ENCODE assay signal across 8 mouse cellular contexts in genomic region chr2:118779065-118779464, GRCm38 (mm10). TPM values are rescaled to one million over a fixed set of nuclear protein-coding genes. Genes with fewer than 3 reads are reported as not detected.
A peak's percentile ranks its signal among the peaks of the same experiment; 100 is the strongest.
DNase-seq lines count a peak whose midpoint lies in the region; ATAC-seq and TF ChIP-seq lines count a peak whose summit lies in the region.

No protein-coding gene starts in this region.

- peak; percentile 5 for DNase-seq in gastrocnemius, postnatal 25 days
- DNase-seq in gastrocnemius, adult 8-10 months (ENCODE audit: low spot score in 2 of 2), result no peak
- DNase-seq in forebrain, embryonic 10.5 days (ENCODE audit: extremely low spot score, low spot score), result no peak
- DNase-seq in thymus, postnatal 4 days, result no peak
- no peak for DNase-seq in urinary bladder, postnatal 25 days (ENCODE audit: low spot score)
- no peak for DNase-seq in urinary bladder, adult 2 months (ENCODE audit: low spot score)

- H3K4me1 ChIP-seq in ES-Bruce4 (ENCODE audit: control insufficient read depth, insufficient read depth, low read length), result peaks cover 2% of the 10 kb centered on the region
- H3K4me1 ChIP-seq in forebrain, embryonic 10.5 days, result peaks cover 16% of the 10 kb centered on the region
- peaks cover 18% of the 10 kb centered on the region for H3K4me1 ChIP-seq in liver, embryonic 15.5 days (replicated peaks)

- H3K9me3 ChIP-seq in ES-Bruce4 (replicated peaks; ENCODE audit: control insufficient read depth, insufficient read depth, low read length, poor library complexity, severe bottlenecking), result no peaks in the 10 kb centered on the region
- no peaks in the 10 kb centered on the region for H3K9me3 ChIP-seq in forebrain, embryonic 10.5 days
- H3K9me3 ChIP-seq in liver, embryonic 15.5 days (replicated peaks), result no peaks in the 10 kb centered on the region

- TF ChIP-seq EP300 in ES-Bruce4 (IDR thresholded peaks at IDR 0.05; ENCODE audit: insufficient read depth, low read depth, low read length), result no peak

- no peaks in the 10 kb centered on the region for H3K36me3 ChIP-seq in ES-Bruce4 (ENCODE audit: control insufficient read depth, insufficient read depth, low read length, poor library complexity, severe bottlenecking)
- no peaks in the 10 kb centered on the region for H3K36me3 ChIP-seq in forebrain, embryonic 10.5 days (replicated peaks)
- no peaks in the 10 kb centered on the region for H3K36me3 ChIP-seq in liver, embryonic 15.5 days (replicated peaks)

- H3K9ac ChIP-seq in ES-Bruce4 (ENCODE audit: low read depth, poor library complexity, severe bottlenecking), result 0 out of 2 replicates have a peak overlapping the region, but pooled peaks have one; percentile 25
- H3K9ac ChIP-seq in liver, embryonic 15.5 days, result no peak overlapping the region

- WGBS in forebrain, embryonic 10.5 days, result 8% methylated on average over 10 of the region's 10 CpGs
- WGBS in liver, embryonic 15.5 days (ENCODE audit: insufficient replicate concordance), result 28% methylated on average over 10 of the region's 10 CpGs

- H3K27me3 ChIP-seq in ES-Bruce4 (ENCODE audit: control insufficient read depth, insufficient read depth, low read length, poor library complexity, severe bottlenecking), result no peaks in the 10 kb centered on the region
- H3K27me3 ChIP-seq in forebrain, embryonic 10.5 days (ENCODE audit: poor library complexity, severe bottlenecking), result peaks cover 23% of the 10 kb centered on the region
- peaks cover 61% of the 10 kb centered on the region for H3K27me3 ChIP-seq in liver, embryonic 15.5 days

- H3K4me3 ChIP-seq in ES-Bruce4 (ENCODE audit: low read depth, low read length), result 0 out of 2 replicates have a peak overlapping the region, but pooled peaks have one; percentile 14
- H3K4me3 ChIP-seq in forebrain, embryonic 10.5 days, result peak overlapping the region; percentile 51
- H3K4me3 ChIP-seq in liver, embryonic 15.5 days (replicated peaks), result peak overlapping the region; percentile 17; the same call in 1 of the 2 replicates

- peak overlapping the region; percentile 55 for H3K4me2 ChIP-seq in liver, embryonic 15.5 days

- TF ChIP-seq POLR2A in ES-Bruce4 (IDR thresholded peaks at IDR 0.05; ENCODE audit: insufficient read depth, low read length), result no peak

- ATAC-seq in liver, embryonic 15.5 days (ENCODE audit: insufficient read depth), result no peak

- no peak for TF ChIP-seq CTCF in ES-Bruce4 (IDR thresholded peaks at IDR 0.05; ENCODE audit: low read depth, low read length)

- no peak overlapping the region for H3K27ac ChIP-seq in ES-Bruce4 (ENCODE audit: insufficient read depth, low read length)
- peak overlapping the region; percentile 81 for H3K27ac ChIP-seq in forebrain, embryonic 10.5 days
- H3K27ac ChIP-seq in liver, embryonic 15.5 days (replicated peaks), result no peak overlapping the region

RNA-seq across cellular contexts. Expression of gene Disp2, which starts 0.5 kb away (rescaled TPM):
- total RNA-seq in gastrocnemius, postnatal 25 days (2021), result not detected
- under 1 TPM in 2 of 4 experiments, not detected in 2; 0.10 to 0.11 TPM for total RNA-seq in gastrocnemius, adult 8-10 months (2022)
- polyA plus RNA-seq in ES-Bruce4 (2011; ENCODE audit: insufficient read depth, insufficient read length, low read depth, missing spikeins), result not detected in 2 replicates
- polyA plus RNA-seq in forebrain, embryonic 10.5 days (2016; fragmentation: Nextera tagmentation; extraction: Ambion mirVana), result 1.0 and 1.2 TPM in 2 replicates
- 0.26 and 0.32 TPM in 2 replicates for polyA plus RNA-seq in liver, embryonic 15.5 days (2015; fragmentation: Nextera tagmentation; extraction: Ambion mirVana)
- polyA plus RNA-seq in urinary bladder, adult 2 months (2012; rRNA removed), result 0.78 and 0.93 TPM in 2 replicates

RNA-seq across cellular contexts. Expression of gene Phgr1, which starts 6.5 kb away (rescaled TPM):
- not detected for total RNA-seq in gastrocnemius, postnatal 25 days (2021)
- total RNA-seq in gastrocnemius, adult 8-10 months (2022), result not detected
- polyA plus RNA-seq in ES-Bruce4 (2011; ENCODE audit: insufficient read depth, insufficient read length, low read depth, missing spikeins), result not detected in 2 replicates
- not detected in 2 replicates for polyA plus RNA-seq in forebrain, embryonic 10.5 days (2016; fragmentation: Nextera tagmentation; extraction: Ambion mirVana)
- not detected in 2 replicates for polyA plus RNA-seq in liver, embryonic 15.5 days (2015; fragmentation: Nextera tagmentation; extraction: Ambion mirVana)
- polyA plus RNA-seq in urinary bladder, adult 2 months (2012; rRNA removed), result 0.16 TPM in 1 of 2 replicates, not detected in the other

RNA-seq across cellular contexts. Expression of gene Ccdc9b, which starts 16.6 kb away (rescaled TPM):
- 10 to 100 TPM; 11.8 to 13.0 TPM for total RNA-seq in gastrocnemius, postnatal 25 days (2021)
- total RNA-seq in gastrocnemius, adult 8-10 months (2022), result 10 to 100 TPM; 17.5 to 20.6 (median 18.4) TPM
- polyA plus RNA-seq in ES-Bruce4 (2011; ENCODE audit: insufficient read depth, insufficient read length, low read depth, missing spikeins), result 0.38 and 0.51 TPM in 2 replicates
- 0.53 and 0.64 TPM in 2 replicates for polyA plus RNA-seq in forebrain, embryonic 10.5 days (2016; fragmentation: Nextera tagmentation; extraction: Ambion mirVana)
- polyA plus RNA-seq in liver, embryonic 15.5 days (2015; fragmentation: Nextera tagmentation; extraction: Ambion mirVana), result 0.20 and 0.29 TPM in 2 replicates
- 19.3 and 23.1 TPM in 2 replicates for polyA plus RNA-seq in urinary bladder, adult 2 months (2012; rRNA removed)

RNA-seq across cellular contexts. Expression of gene Inafm2, which starts 33.5 kb away (rescaled TPM):
- 1 to 10 TPM; 3.6 to 4.9 TPM for total RNA-seq in gastrocnemius, postnatal 25 days (2021)
- total RNA-seq in gastrocnemius, adult 8-10 months (2022), result 1 to 10 TPM; 5.0 to 7.2 (median 5.2) TPM
- polyA plus RNA-seq in ES-Bruce4 (2011; ENCODE audit: insufficient read depth, insufficient read length, low read depth, missing spikeins), result 3.6 and 3.8 TPM in 2 replicates
- 19.8 and 21.7 TPM in 2 replicates for polyA plus RNA-seq in forebrain, embryonic 10.5 days (2016; fragmentation: Nextera tagmentation; extraction: Ambion mirVana)
- 12.3 and 12.6 TPM in 2 replicates for polyA plus RNA-seq in liver, embryonic 15.5 days (2015; fragmentation: Nextera tagmentation; extraction: Ambion mirVana)
- polyA plus RNA-seq in urinary bladder, adult 2 months (2012; rRNA removed), result 35.9 and 38.5 TPM in 2 replicates

RNA-seq across cellular contexts. Expression of gene Knstrn, which starts 34.7 kb away (rescaled TPM):
- total RNA-seq in gastrocnemius, postnatal 25 days (2021), result 1 to 10 TPM in 1 of 2 experiments, under 1 TPM in 1; 0.92 to 1.3 TPM
- total RNA-seq in gastrocnemius, adult 8-10 months (2022), result under 1 TPM; 0.10 to 0.54 (median 0.44) TPM
- polyA plus RNA-seq in ES-Bruce4 (2011; ENCODE audit: insufficient read depth, insufficient read length, low read depth, missing spikeins), result 119 and 127 TPM in 2 replicates
- 173 and 180 TPM in 2 replicates for polyA plus RNA-seq in forebrain, embryonic 10.5 days (2016; fragmentation: Nextera tagmentation; extraction: Ambion mirVana)
- 67.2 and 73.9 TPM in 2 replicates for polyA plus RNA-seq in liver, embryonic 15.5 days (2015; fragmentation: Nextera tagmentation; extraction: Ambion mirVana)
- 5.0 and 5.5 TPM in 2 replicates for polyA plus RNA-seq in urinary bladder, adult 2 months (2012; rRNA removed)

Comparison
In these comparisons a context has a peak if more than half of its experiments do, and no peak if none do; other contexts are left out.
1. RNA of gene Ccdc9b, which starts 16.6 kb away (polyA plus RNA-seq): 19.3 to 23.1 TPM in urinary bladder, adult 2 months; 0.53 to 0.64 TPM in forebrain, embryonic 10.5 days, 0.38 to 0.51 TPM in ES-Bruce4 and 0.20 to 0.29 TPM in liver, embryonic 15.5 days; every median in the first group is over 10 times any median in the second.
2. Peak in every context shown above with its lines, with median percentiles within 50 percentile points of each other: H3K4me3 ChIP-seq.